Mouse (Mus musculus) olfactory bulb, adult 2 months (tissue): ENCODE data around the gene Mn1.

Experiments used
- CTCF ChIP-seq: fragments of 200-500 bp; IDR thresholded peaks from 2 replicates; pipeline ENCODE4 v1.5.1; 2012; ENCODE audit warnings: low read depth, mild to moderate bottlenecking, low read length, moderate library complexity; ENCODE audit not compliant: insufficient read depth
- POLR2A ChIP-seq: fragments of 200-500 bp; IDR thresholded peaks from 2 replicates; pipeline ENCODE4 v1.6.1; 2012; ENCODE audit warnings: mild to moderate bottlenecking, low read depth, low read length, moderate library complexity; ENCODE audit not compliant: insufficient read depth

- TF ChIP-seq POLR2A (no peak), CTCF (no peak)
Measured at GRCm38 (mm10) chr5:111500036-111500435, 82.9 kb downstream of the Mn1 start.
